Mouse (Mus musculus): ENCODE results near the gene Plekhb1.

DNA sequence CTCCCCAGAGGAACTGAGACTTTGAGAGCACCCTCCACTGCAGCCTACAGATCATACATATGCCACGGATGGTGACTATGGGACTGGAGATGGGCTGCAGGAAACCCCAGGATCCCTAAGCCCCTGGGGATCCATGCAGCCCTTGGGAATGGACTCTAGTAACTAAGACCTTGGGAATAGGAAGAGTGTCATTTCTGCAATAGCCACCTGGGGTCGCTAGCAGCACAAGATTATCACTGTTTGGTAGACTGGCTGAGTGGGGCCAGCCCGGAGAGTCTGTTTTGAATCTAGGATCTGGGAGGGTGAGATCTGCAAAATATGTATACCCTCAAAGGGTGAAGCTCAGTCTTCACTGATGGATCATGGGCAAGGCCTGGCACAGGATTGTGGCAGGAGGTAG is 17.1 kb downstream of the Plekhb1 start:
- TF ChIP-seq POLR2A (IDR thresholded peaks at IDR 0.05; ENCODE audit: low read depth, low read length) (no peak), CTCF (IDR thresholded peaks at IDR 0.05; ENCODE audit: extremely low read depth, insufficient read depth, insufficient read length, insufficient replicate concordance) (peak; percentile 17; the same call in 1 of the 2 replicates)

Data from spleen, adult 2 months (tissue).